Mouse (Mus musculus) cortical plate, adult 2 months (tissue): Measurements from ENCODE around the gene Prss27. TPM values are rescaled to one million over a fixed set of nuclear protein-coding genes. Genes with fewer than 3 reads are reported as not detected.

Source experiments
- H3K27ac ChIP-seq: fragments of 200-500 bp; 2 replicates; pipeline ENCODE4 v1.5.1; 2012; ENCODE audit warnings: low read length, control low read depth, inconsistent platforms; ENCODE audit not compliant: insufficient read depth
- H3K4me1 ChIP-seq: fragments of 200-500 bp; 2 replicates; pipeline ENCODE4 v1.6.1; 2011; ENCODE audit warnings: low read length; ENCODE audit not compliant: control insufficient read depth, insufficient read depth
- H3K4me3 ChIP-seq: fragments of 200-500 bp; 2 replicates; pipeline ENCODE4 v1.5.1; 2011; ENCODE audit warnings: mild to moderate bottlenecking, low read length, control low read depth; ENCODE audit not compliant: insufficient read depth
- CTCF ChIP-seq: fragments of 200-500 bp; IDR thresholded peaks from 2 replicates; pipeline ENCODE4 v1.5.1; 2011; ENCODE audit warnings: mild to moderate bottlenecking, control low read depth, low read length; ENCODE audit not compliant: insufficient read depth; ENCODE audit errors: extremely low read depth
- POLR2A ChIP-seq: fragments of 200-500 bp; IDR thresholded peaks from 2 replicates; pipeline ENCODE4 v1.6.1; 2011; ENCODE audit warnings: mild to moderate bottlenecking, low read length, control low read depth; ENCODE audit not compliant: insufficient read depth; ENCODE audit errors: extremely low read depth
- polyA plus RNA-seq: library from polyadenylated mRNA; depleted of rRNA; stranded (reverse); fragments of >200 nt; gene quantifications from 2 replicates; pipeline ENCODE4 v1.2.3, GENCODE M21; 2012

The Prss27 gene
- polyA plus RNA-seq, 1 experiment: not detected

- Histone ChIP-seq H3K4me3 (no peak overlapping the region), H3K4me1 (0 out of 2 replicates have a peak, but pooled peaks cover 2% of the 10 kb centered on the region), H3K27ac (no peak overlapping the region)
- TF ChIP-seq CTCF (no peak), POLR2A (no peak)
Observed at GRCm38 (mm10) chr17:24021375-24022199, 16.4 kb upstream of the Prss27 start.

DNA sequence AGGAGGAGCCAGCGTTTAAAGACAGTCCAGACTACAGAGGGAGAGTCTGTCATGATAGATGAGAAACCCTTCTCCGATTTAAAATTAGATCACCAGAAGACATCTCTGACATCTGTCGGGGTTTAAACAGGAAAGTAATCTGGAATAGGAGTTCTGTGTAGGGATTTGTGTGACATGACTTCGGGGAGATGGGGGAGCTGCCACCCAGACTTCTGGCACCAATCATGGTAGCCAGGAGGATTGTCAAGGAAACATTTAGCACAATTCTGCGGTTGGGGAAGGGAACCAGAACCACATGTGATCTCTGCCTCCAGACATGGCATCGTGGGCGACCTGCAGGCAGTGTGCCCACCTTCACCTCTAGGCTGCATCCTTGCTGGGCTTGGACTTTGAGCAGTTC is 8.5 kb upstream of the Prss27 start:
- H3K4me3 ChIP-seq: no peak overlapping the region
- H3K4me1 ChIP-seq: peaks cover 2% of the 10 kb centered on the region; the same call in 1 of the 2 replicates
- no peak overlapping the region for H3K27ac ChIP-seq
- no peak for TF ChIP-seq POLR2A
- no peak for TF ChIP-seq CTCF

DNA sequence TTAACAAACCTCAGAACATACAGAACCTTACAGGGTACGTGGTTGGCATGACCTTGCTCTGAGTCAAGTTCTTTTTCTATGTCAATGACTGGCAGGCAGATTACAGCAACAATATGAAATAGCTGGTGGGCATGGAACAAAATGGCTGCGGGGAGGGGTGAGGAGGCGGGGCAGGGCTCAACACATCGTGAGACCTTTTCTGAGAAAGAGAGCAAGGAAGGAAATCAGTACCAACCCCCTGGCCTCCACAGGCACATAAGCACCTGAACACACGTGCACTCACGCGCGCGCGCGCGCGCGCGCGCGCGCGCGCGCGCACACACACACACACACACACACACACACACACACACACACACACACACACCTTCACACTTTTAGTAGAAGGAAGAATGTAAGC is 7.4 kb upstream of the Prss27 start:
- peaks cover 2% of the 10 kb centered on the region; the same call in 1 of the 2 replicates for H3K4me1 ChIP-seq
- no peak overlapping the region for H3K27ac ChIP-seq
- TF ChIP-seq CTCF (no peak), POLR2A (no peak)
- no peak overlapping the region for H3K4me3 ChIP-seq

GRCm38 (mm10) chr17:24035087-24035486 is 2.9 kb upstream of the Prss27 start:
- H3K4me3 ChIP-seq: no peak overlapping the region
- H3K4me1 ChIP-seq: no peaks in the 10 kb centered on the region
- no peak overlapping the region for H3K27ac ChIP-seq
- TF ChIP-seq CTCF (no peak), POLR2A (no peak)

GRCm38 (mm10) chr17:24036954-24037353 is 990 bp upstream of the Prss27 start:
- H3K27ac ChIP-seq: no peak overlapping the region
- no peak overlapping the region for H3K4me3 ChIP-seq
- TF ChIP-seq CTCF (0 out of 2 replicates have a peak, but pooled peaks have one; percentile 18), POLR2A (no peak)

DNA sequence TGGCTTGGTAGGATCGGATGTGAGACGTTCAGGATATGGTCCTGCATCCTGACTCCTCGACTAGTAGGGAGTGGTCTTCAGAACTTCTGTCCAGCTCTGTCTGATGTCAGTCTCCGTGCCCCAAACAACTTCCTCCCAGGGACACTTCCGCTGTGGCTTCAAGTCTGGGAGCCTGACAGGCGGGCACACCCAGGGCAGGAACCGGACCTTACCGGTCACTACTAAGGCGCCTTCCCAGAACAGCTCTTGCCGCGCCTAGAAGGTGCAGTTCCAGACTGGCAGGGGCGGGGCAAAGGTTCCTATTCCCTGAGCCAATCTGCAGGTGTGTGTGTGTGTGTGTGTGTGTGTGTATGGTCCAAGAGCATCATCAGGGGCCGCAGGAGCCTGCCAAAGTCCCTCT is 584 bp upstream of the Prss27 start:
- TF ChIP-seq POLR2A: no peak
- no peak for TF ChIP-seq CTCF

More at GRCm38 (mm10) chr17:24036954-24037353, 990 bp upstream of the Prss27 start:
- H3K4me1 ChIP-seq: no peaks in the 10 kb centered on the region

GRCm38 (mm10) chr17:24044482-24044881 is 6.5 kb downstream of the Prss27 start:
- Histone ChIP-seq H3K4me1 (peaks cover 2% of the 10 kb centered on the region; the same call in 1 of the 2 replicates), H3K27ac (no peak overlapping the region), H3K4me3 (no peak overlapping the region)
- 0 out of 2 replicates have a peak, but pooled peaks have one; percentile 2 for TF ChIP-seq CTCF
- TF ChIP-seq POLR2A: no peak

More for the DNA sequence above, 584 bp upstream of the Prss27 start:
- Histone ChIP-seq H3K27ac (no peak overlapping the region), H3K4me3 (no peak overlapping the region), H3K4me1 (no peaks in the 10 kb centered on the region)

- Histone ChIP-seq H3K4me1 (peaks cover 2% of the 10 kb centered on the region; the same call in 1 of the 2 replicates), H3K4me3 (no peak overlapping the region), H3K27ac (no peak overlapping the region)
- TF ChIP-seq CTCF (no peak), POLR2A (no peak)
Observed at GRCm38 (mm10) chr17:24045608-24046007, 7.7 kb downstream of the Prss27 start.

DNA sequence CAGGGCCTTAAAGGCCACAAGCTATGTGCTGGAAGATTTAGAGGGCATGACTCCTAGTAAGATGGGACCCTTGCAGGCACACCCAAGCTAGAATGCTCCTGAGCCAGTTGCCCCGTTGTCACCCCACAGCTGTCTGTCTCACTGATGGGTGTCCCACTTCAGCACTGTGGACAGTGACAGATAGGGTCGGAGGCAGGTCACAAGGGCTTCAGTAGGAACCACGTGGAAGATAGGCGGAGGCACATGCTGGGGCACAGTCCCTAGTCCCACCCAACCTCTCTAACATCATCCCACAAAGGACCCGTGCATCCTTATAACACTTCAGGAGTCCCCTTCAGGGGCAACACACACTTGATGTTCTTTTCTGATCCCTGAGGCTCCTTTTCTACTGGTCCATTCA is 8.1 kb downstream of the Prss27 start:
- Histone ChIP-seq H3K4me3 (no peak overlapping the region), H3K4me1 (peaks cover 2% of the 10 kb centered on the region; the same call in 1 of the 2 replicates), H3K27ac (no peak overlapping the region)
- TF ChIP-seq CTCF (no peak), POLR2A (no peak)

DNA sequence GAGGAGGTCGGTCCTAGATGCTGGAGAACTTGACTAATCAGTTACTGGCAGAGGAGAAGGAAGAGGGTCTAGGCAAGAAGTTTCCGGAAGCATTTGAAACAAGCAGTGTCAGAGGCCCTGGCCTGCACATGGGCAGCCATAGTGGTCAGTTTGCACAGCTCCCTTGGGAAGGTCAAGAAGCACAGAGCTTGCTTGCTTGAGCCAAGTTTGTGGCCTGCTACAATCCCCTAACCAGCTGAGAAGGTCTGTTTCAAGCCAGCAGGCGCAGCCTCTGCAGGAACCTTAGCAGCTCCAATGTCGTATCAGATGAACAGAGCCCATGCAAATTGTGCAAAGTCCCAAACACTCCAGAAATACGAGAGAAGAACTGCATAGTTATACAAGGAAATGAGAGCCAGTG is 10.1 kb downstream of the Prss27 start:
- peaks cover 2% of the 10 kb centered on the region; the same call in 1 of the 2 replicates for H3K4me1 ChIP-seq
- H3K27ac ChIP-seq: no peak overlapping the region
- TF ChIP-seq CTCF: no peak
- TF ChIP-seq POLR2A: no peak
- H3K4me3 ChIP-seq: no peak overlapping the region
